Mouse (Mus musculus): ENCODE results near the gene Asxl2. TPM values are rescaled to one million over a fixed set of nuclear protein-coding genes. Genes with fewer than 3 reads are reported as not detected.
A peak's percentile ranks its signal among the peaks of the same experiment; 100 is the strongest.

Gene Asxl2
- polyA plus RNA-seq, 1 experiment from 2014 or later, result 18.7 TPM

DNA sequence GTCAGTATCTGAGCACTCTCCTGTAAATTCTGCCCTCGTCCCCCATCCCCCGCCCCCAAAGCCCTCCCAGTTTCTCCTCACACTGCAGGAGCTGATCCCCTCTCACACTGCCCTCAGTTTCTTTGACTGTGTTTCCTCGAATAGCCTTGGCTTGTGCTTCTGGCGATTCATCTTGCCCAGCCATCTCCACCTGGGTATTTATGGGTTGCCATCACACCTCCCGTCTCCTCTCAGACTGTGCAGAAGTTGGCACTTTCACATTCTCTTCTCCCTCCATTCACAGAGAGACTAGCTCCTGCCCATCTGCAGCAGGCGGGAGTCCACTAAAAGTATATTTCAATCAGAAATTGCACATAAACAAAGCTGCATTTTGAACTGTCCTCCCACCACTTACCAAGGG lies 120.1 kb downstream of the Asxl2 start:
- no peak overlapping the region for H3K4me3 ChIP-seq (ENCODE audit: control insufficient read depth in 1 of 2, insufficient read depth in 1 of 2, low read depth in 1 of 2, low read length in 2 of 2)
- H3K9ac ChIP-seq (ENCODE audit: low read length), result no peak overlapping the region
- WGBS, result 30% methylated on average over 6 of the region's 6 CpGs
- no peak overlapping the region for H3K4me2 ChIP-seq (ENCODE audit: low read length)
- no peaks in the 10 kb centered on the region for H3K36me3 ChIP-seq (ENCODE audit: control insufficient read depth, insufficient read depth, low read length)
- no peaks in the 10 kb centered on the region for H3K9me3 ChIP-seq (ENCODE audit: control insufficient read depth, low read length)
- ATAC-seq (ENCODE audit: insufficient number of reproducible peaks, insufficient read depth, low FRiP score, low read depth), result no peak
- H3K4me1 ChIP-seq (ENCODE audit: control insufficient read depth in 2 of 2, insufficient read depth in 2 of 2, low read length in 2 of 2), result peaks cover 0 to 9% of the 10 kb centered on the region in 2 experiments; a peak in 3 of 4 replicates
- no peaks in the 10 kb centered on the region for H3K27me3 ChIP-seq (ENCODE audit: control insufficient read depth, insufficient read depth, low read length)
- no peak overlapping the region for H3K27ac ChIP-seq (replicated peaks in 1 of 2; ENCODE audit: control insufficient read depth in 1 of 2, insufficient read depth in 1 of 2, low read depth in 2 of 2, low read length in 2 of 2)

DNA sequence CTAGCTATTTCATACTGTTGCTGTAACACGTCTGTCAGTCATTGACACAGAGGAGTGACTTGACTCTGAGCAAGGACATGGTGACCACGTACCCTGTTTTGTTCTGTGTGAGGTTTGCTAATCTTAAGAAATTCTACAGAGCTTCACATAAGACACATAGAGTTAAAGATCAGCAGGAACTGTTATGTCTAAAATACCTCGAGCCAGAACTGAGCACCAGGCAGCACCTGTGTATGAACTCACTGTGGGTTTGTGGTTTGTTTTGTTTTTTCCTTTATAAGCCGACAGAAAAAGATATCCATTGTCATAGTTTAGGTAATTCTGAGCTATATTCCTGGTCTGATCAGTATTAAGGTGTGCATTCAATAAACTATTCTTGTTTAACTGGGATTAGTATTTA lies 120.8 kb downstream of the Asxl2 start:
- H3K27me3 ChIP-seq (ENCODE audit: control insufficient read depth, insufficient read depth, low read length), result no peaks in the 10 kb centered on the region
- H3K4me1 ChIP-seq (ENCODE audit: control insufficient read depth in 2 of 2, insufficient read depth in 2 of 2, low read length in 2 of 2), result peaks cover 0 to 9% of the 10 kb centered on the region in 2 experiments; a peak in 3 of 4 replicates
- no peak overlapping the region for H3K4me2 ChIP-seq (ENCODE audit: low read length)
- WGBS, result 42% methylated on average over 4 of the region's 4 CpGs
- no peak overlapping the region for H3K4me3 ChIP-seq (ENCODE audit: control insufficient read depth in 1 of 2, insufficient read depth in 1 of 2, low read depth in 1 of 2, low read length in 2 of 2)
- no peaks in the 10 kb centered on the region for H3K36me3 ChIP-seq (ENCODE audit: control insufficient read depth, insufficient read depth, low read length)
- no peak overlapping the region for H3K27ac ChIP-seq (replicated peaks in 1 of 2; ENCODE audit: control insufficient read depth in 1 of 2, insufficient read depth in 1 of 2, low read depth in 2 of 2, low read length in 2 of 2)
- H3K9me3 ChIP-seq (ENCODE audit: control insufficient read depth, low read length), result no peaks in the 10 kb centered on the region
- H3K9ac ChIP-seq (ENCODE audit: low read length), result no peak overlapping the region
- no peak for ATAC-seq (ENCODE audit: insufficient number of reproducible peaks, insufficient read depth, low FRiP score, low read depth)

DNA sequence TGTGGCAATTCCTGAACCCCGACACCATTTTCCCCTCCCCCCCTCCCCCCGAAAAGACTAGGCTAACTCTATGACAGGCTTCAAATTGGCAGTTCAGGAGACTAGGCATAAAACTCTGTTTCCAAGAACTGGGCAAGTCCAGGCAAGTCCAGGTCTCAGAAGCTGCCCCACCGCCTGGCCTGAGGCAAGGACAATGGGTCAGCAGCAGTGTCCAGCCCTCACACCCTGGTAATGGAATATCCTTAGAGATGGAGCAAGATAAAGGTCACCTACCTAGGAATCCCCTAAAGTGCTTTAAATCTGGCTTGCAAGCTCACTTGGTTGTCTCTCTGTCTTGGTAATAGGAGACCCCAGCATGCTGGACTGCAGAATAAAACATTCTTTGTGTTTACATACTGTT lies 121.3 kb downstream of the Asxl2 start:
- 69% methylated on average over 3 of the region's 3 CpGs for WGBS
- H3K9ac ChIP-seq (ENCODE audit: low read length), result no peak overlapping the region

DNA sequence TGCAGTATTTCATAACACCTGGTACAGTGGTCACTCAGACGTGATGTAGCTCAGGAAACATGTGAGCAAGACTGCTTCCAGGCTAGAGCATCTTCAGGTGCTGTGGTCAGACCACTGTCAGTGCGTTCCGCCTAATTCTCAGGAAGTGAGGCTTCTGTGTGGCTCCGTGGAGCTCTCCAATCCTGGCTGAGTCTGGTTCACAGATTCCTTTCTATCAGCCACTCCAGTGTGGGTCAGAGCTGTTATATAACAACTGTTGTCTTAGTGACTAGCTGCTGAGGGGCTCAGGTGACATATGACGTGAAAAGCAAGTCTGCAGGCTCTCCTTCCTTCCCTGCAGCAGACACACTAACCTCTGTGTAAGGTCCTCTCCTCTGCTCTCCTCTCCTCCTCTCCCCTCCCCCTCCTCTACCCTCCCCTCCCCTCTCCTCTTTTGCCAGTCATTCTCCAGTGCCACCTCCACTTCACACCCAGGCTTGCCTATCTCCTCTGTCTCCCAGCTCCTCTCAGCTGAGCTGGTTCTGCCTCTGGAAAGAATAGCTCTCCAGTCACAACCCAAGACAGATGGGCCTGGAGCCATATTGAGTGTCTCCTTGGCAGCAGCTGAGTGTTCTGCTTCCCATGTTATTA lies 122.0 kb downstream of the Asxl2 start:
- no peak; the same call in 1 of the 2 replicates for ATAC-seq (ENCODE audit: insufficient number of reproducible peaks, insufficient read depth, low FRiP score, low read depth)
- Histone ChIP-seq H3K9me3 (ENCODE audit: control insufficient read depth, low read length) (no peaks in the 10 kb centered on the region), H3K4me2 (ENCODE audit: low read length) (no peak overlapping the region), H3K27ac (replicated peaks in 1 of 2; ENCODE audit: control insufficient read depth in 1 of 2, insufficient read depth in 1 of 2, low read depth in 2 of 2, low read length in 2 of 2) (no peak overlapping the region), H3K36me3 (ENCODE audit: control insufficient read depth, insufficient read depth, low read length) (no peaks in the 10 kb centered on the region), H3K27me3 (ENCODE audit: control insufficient read depth, insufficient read depth, low read length) (no peaks in the 10 kb centered on the region), H3K4me3 (ENCODE audit: control insufficient read depth in 1 of 2, insufficient read depth in 1 of 2, low read depth in 1 of 2, low read length in 2 of 2) (no peak overlapping the region), H3K9ac (ENCODE audit: low read length) (no peak overlapping the region), H3K4me1 (ENCODE audit: control insufficient read depth in 2 of 2, insufficient read depth in 2 of 2, low read length in 2 of 2) (peaks cover 0 to 9% of the 10 kb centered on the region in 2 experiments; a peak in 3 of 4 replicates)
- WGBS, result 34% methylated on average over 5 of the region's 5 CpGs

More for the DNA sequence above, 121.3 kb downstream of the Asxl2 start:
- H3K4me1 ChIP-seq (ENCODE audit: control insufficient read depth in 2 of 2, insufficient read depth in 2 of 2, low read length in 2 of 2), result peaks cover 0 to 9% of the 10 kb centered on the region in 2 experiments; a peak in 3 of 4 replicates
- H3K4me3 ChIP-seq (ENCODE audit: control insufficient read depth in 1 of 2, insufficient read depth in 1 of 2, low read depth in 1 of 2, low read length in 2 of 2), result no peak overlapping the region
- H3K27ac ChIP-seq (replicated peaks in 1 of 2; ENCODE audit: control insufficient read depth in 1 of 2, insufficient read depth in 1 of 2, low read depth in 2 of 2, low read length in 2 of 2), result no peak overlapping the region
- H3K9me3 ChIP-seq (ENCODE audit: control insufficient read depth, low read length), result no peaks in the 10 kb centered on the region
- no peak overlapping the region for H3K4me2 ChIP-seq (ENCODE audit: low read length)
- H3K36me3 ChIP-seq (ENCODE audit: control insufficient read depth, insufficient read depth, low read length), result no peaks in the 10 kb centered on the region
- H3K27me3 ChIP-seq (ENCODE audit: control insufficient read depth, insufficient read depth, low read length), result no peaks in the 10 kb centered on the region
- no peak for ATAC-seq (ENCODE audit: insufficient number of reproducible peaks, insufficient read depth, low FRiP score, low read depth)

DNA sequence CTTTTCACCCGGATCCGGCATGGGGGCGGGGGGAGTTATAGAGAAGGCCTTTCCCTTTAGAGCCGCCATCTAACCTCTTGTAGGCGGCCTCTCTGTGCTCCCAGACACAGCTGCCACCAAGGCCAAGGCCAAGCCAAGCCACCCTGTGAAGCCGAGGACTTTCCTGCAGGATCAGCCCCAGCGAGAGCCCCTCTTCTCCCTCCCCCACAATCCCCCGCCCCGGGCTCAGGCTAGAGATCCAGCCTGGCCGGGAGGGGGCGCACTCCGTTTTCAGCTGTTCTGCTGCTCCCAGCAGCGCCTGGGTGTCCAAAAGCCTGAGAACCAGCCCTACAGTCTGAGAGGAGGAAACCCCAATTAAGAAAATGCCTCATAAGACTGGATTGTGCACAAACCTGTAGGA lies 123.6 kb downstream of the Asxl2 start:
- no peaks in the 10 kb centered on the region for H3K27me3 ChIP-seq (ENCODE audit: control insufficient read depth, insufficient read depth, low read length)
- peaks cover 0 to 9% of the 10 kb centered on the region in 2 experiments; a peak in 3 of 4 replicates for H3K4me1 ChIP-seq (ENCODE audit: control insufficient read depth in 2 of 2, insufficient read depth in 2 of 2, low read length in 2 of 2)
- ATAC-seq (ENCODE audit: insufficient number of reproducible peaks, insufficient read depth, low FRiP score, low read depth), result no peak
- H3K9me3 ChIP-seq (ENCODE audit: control insufficient read depth, low read length), result no peaks in the 10 kb centered on the region
- no peak overlapping the region for H3K9ac ChIP-seq (ENCODE audit: low read length)
- H3K36me3 ChIP-seq (ENCODE audit: control insufficient read depth, insufficient read depth, low read length), result no peaks in the 10 kb centered on the region
- H3K4me3 ChIP-seq (ENCODE audit: control insufficient read depth in 1 of 2, insufficient read depth in 1 of 2, low read depth in 1 of 2, low read length in 2 of 2), result no peak overlapping the region
- 0 out of 2 replicates have a peak overlapping the region, but pooled peaks have one; percentile 21 for H3K4me2 ChIP-seq (ENCODE audit: low read length)
- WGBS, result 14% methylated on average over 13 of the region's 13 CpGs
- no peak overlapping the region for H3K27ac ChIP-seq (replicated peaks in 1 of 2; ENCODE audit: control insufficient read depth in 1 of 2, insufficient read depth in 1 of 2, low read depth in 2 of 2, low read length in 2 of 2)

Other genes with a start within 250 kb of the Asxl2 start
- gene Rab10, start 116.9 kb upstream of the Asxl2 start, polyA plus RNA-seq (2014; fragmentation: Nextera tagmentation; extraction: Ambion mirVana), result 70.0 and 79.8 TPM in 2 replicates
- 4.5 and 5.0 TPM in 2 replicates for gene Kif3c, start 61.7 kb upstream of the Asxl2 start, polyA plus RNA-seq (2014; fragmentation: Nextera tagmentation; extraction: Ambion mirVana)
- gene Dtnb, start 145.5 kb downstream of the Asxl2 start, polyA plus RNA-seq (2014; fragmentation: Nextera tagmentation; extraction: Ambion mirVana), result 18.0 and 19.6 TPM in 2 replicates

All from heart, embryonic 14.5 days (tissue).